Mouse (Mus musculus) liver, postnatal 0 days (tissue): ENCODE results near the gene Adarb2.

ENCODE experiments used
- CTCF ChIP-seq: sonication (generic); IDR thresholded peaks from 2 replicates; pipeline ENCODE4 v1.5.1; 2016; ENCODE audit warnings: antibody characterized with exemption, low read depth
- EP300 ChIP-seq: IDR thresholded peaks from 2 replicates; pipeline ENCODE4 v1.6.1; 2016; ENCODE audit warnings: antibody characterized with exemption, low read depth, mild to moderate bottlenecking

GRCm38 (mm10) chr13:8203477-8203813 lies 779 bp downstream of the Adarb2 start:
- no peak for TF ChIP-seq CTCF
- TF ChIP-seq EP300: no peak
